Mouse (Mus musculus) lung, adult 10 weeks (tissue): Measurements from ENCODE around the gene Hcn3. TPM values are rescaled to one million over a fixed set of nuclear protein-coding genes. Genes with fewer than 3 reads are reported as not detected.

ENCODE experiments used
- polyA plus RNA-seq: library from polyadenylated mRNA; stranded (reverse); fragments of 350-450 nt; fragmentation: Illumina TruSeq; extraction: RNeasy Lipid Tissue Mini Kit (QIAGEN cat#74804); gene quantifications from one replicate; pipeline ENCODE4 v1.2.3, GENCODE M21; 2014; ENCODE audit warnings: low read depth, low replicate concordance; ENCODE audit not compliant: insufficient read depth

The Hcn3 gene
- not detected for polyA plus RNA-seq

GRCm38 (mm10) chr3:89159616-89160344 is at the start of gene Hcn3:
Hcn3 (minus strand) TSS chr3:89160196.

GRCm38 (mm10) chr3:89202253-89203141 is 42.5 kb upstream of the Hcn3 start, which contains the start of gene Gba:
Gba (plus strand) TSS chr3:89202928.

GRCm38 (mm10) chr3:89183058-89183958 is 23.3 kb upstream of the Hcn3 start, which contains the start of gene Fam189b:
Fam189b (plus strand) TSS chr3:89183143.

GRCm38 (mm10) chr3:89177242-89178106 is 17.5 kb upstream of the Hcn3 start, which contains the start of gene Scamp3:
Scamp3 (plus strand) TSS chr3:89177473.

GRCm38 (mm10) chr3:89164506-89165267 is 4.7 kb upstream of the Hcn3 start, which contains the start of gene Clk2:
Clk2 (plus strand) TSS chr3:89164795.

GRCm38 (mm10) chr3:89135958-89136357 is 24.0 kb downstream of the Hcn3 start, which contains the start of gene Pklr:
Pklr (plus strand) TSS chr3:89136142.

GRCm38 (mm10) chr3:89101812-89102494 is 58.0 kb downstream of the Hcn3 start, which contains the start of gene Fdps:
Fdps (minus strand) TSS chr3:89101959.

GRCm38 (mm10) chr3:89100811-89101210 is 59.2 kb downstream of the Hcn3 start, which contains the start of gene Gm43738:
Gm43738 (minus strand) TSS chr3:89101099.

Other genes starting within 250 kb of the Hcn3 start
- 12.2 TPM for gene Msto1, start 246.2 kb downstream of the Hcn3 start, polyA plus RNA-seq
- 4.8 TPM for gene Ash1l, start 209.6 kb downstream of the Hcn3 start, polyA plus RNA-seq
- 63.0 TPM for gene Dap3, start 209.0 kb downstream of the Hcn3 start, polyA plus RNA-seq
- 25.0 TPM for gene Rusc1, start 66.9 kb downstream of the Hcn3 start, polyA plus RNA-seq
- gene Gm43738, start 59.1 kb downstream of the Hcn3 start, polyA plus RNA-seq = not detected
- 109 TPM for gene Fdps, start 58.2 kb downstream of the Hcn3 start, polyA plus RNA-seq
- 0.12 TPM for gene Pklr, start 24.1 kb downstream of the Hcn3 start, polyA plus RNA-seq
- 24.4 TPM for gene Clk2, start 4.6 kb upstream of the Hcn3 start, polyA plus RNA-seq
- gene Scamp3, start 17.3 kb upstream of the Hcn3 start, polyA plus RNA-seq = 50.9 TPM
- gene Fam189b, start 22.9 kb upstream of the Hcn3 start, polyA plus RNA-seq = 9.9 TPM
- gene Gba, start 42.7 kb upstream of the Hcn3 start, polyA plus RNA-seq = 35.5 TPM
- gene Thbs3, start 55.0 kb upstream of the Hcn3 start, polyA plus RNA-seq = 37.7 TPM
- gene Mtx1, start 66.9 kb upstream of the Hcn3 start, polyA plus RNA-seq = 75.1 TPM
- 195 TPM for gene Muc1, start 68.9 kb upstream of the Hcn3 start, polyA plus RNA-seq
- gene Krtcap2, start 85.8 kb upstream of the Hcn3 start, polyA plus RNA-seq = 122 TPM
- 2.3 TPM for gene Trim46, start 86.1 kb upstream of the Hcn3 start, polyA plus RNA-seq
- 220 TPM for gene Dpm3, start 99.2 kb upstream of the Hcn3 start, polyA plus RNA-seq
- 90.4 TPM for gene Slc50a1, start 110.4 kb upstream of the Hcn3 start, polyA plus RNA-seq
- 102 TPM for gene Efna1, start 120.9 kb upstream of the Hcn3 start, polyA plus RNA-seq
- 0.75 TPM for gene Efna3, start 162.8 kb upstream of the Hcn3 start, polyA plus RNA-seq
- gene Efna4, start 177.8 kb upstream of the Hcn3 start, polyA plus RNA-seq = 1.5 TPM
- gene Adam15, start 189.8 kb upstream of the Hcn3 start, polyA plus RNA-seq = 109 TPM
- gene Dcst2, start 201.8 kb upstream of the Hcn3 start, polyA plus RNA-seq = 0.17 TPM
- gene Dcst1, start 205.1 kb upstream of the Hcn3 start, polyA plus RNA-seq = not detected
- gene Zbtb7b, start 234.6 kb upstream of the Hcn3 start, polyA plus RNA-seq = 20.1 TPM
- gene Lenep, start 242.6 kb upstream of the Hcn3 start, polyA plus RNA-seq = not detected